Mouse (Mus musculus) small intestine, adult 10 weeks (tissue): ENCODE results near the gene Tex11. TPM values are rescaled to one million over a fixed set of nuclear protein-coding genes. Genes with fewer than 3 reads are reported as not detected.

Experiments used
- polyA plus RNA-seq: library from polyadenylated mRNA; stranded (reverse); fragments of 350-450 nt; fragmentation: Illumina TruSeq; extraction: RNeasy Lipid Tissue Mini Kit (QIAGEN cat#74804); gene quantifications from one replicate; pipeline ENCODE4 v1.2.3, GENCODE M21; 2014; ENCODE audit warnings: low replicate concordance

Gene Tex11
- not detected for polyA plus RNA-seq

DNA sequence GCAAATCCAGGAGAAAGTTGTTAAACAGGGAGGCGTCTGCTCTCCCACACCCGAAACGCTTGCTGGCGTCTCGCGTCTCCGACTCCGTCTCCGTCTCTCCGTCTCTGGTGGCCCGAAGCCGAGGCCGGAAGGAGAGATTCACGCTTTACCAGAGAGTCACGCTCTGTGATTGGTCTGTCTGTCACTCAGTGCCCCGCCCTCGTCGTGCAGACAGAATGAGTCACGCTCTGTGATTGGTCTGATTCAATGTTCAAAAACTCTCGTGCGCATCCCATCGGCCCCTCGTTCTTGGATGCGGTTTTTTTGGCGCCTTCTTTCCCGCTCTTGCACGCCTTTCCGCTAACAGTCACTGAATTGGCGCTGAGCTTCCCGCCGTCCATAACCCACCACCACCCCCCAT lies at the start of gene Tex11:
TSS of gene Tex11 (minus strand) at position 127 of the 400 bp plus-strand sequence.

GRCm38 (mm10) chrX:101085920-101086319 lies 26.5 kb upstream of the Tex11 start, which contains the start of gene Slc7a3:
Gene Slc7a3, minus strand, starts transcription at chrX:101086020.

Other genes with a start within 250 kb of the Tex11 start
- gene Slc7a3, start 26.4 kb upstream of the Tex11 start, polyA plus RNA-seq, result 0.67 TPM
- gene Snx12, start 162.9 kb upstream of the Tex11 start, polyA plus RNA-seq, result 18.7 TPM
- 12.4 TPM for gene Foxo4, start 194.9 kb upstream of the Tex11 start, polyA plus RNA-seq
- gene Gm614, start 204.3 kb upstream of the Tex11 start, polyA plus RNA-seq, result not detected
- gene Il2rg, start 208.6 kb upstream of the Tex11 start, polyA plus RNA-seq, result 31.2 TPM
- 0.52 TPM for gene Gm20489, start 209.4 kb upstream of the Tex11 start, polyA plus RNA-seq
- gene Med12, start 214.4 kb upstream of the Tex11 start, polyA plus RNA-seq, result 2.1 TPM
- gene Nlgn3, start 239.5 kb upstream of the Tex11 start, polyA plus RNA-seq, result 0.19 TPM